Mouse (Mus musculus): ENCODE results near the gene Ksr1. TPM values are rescaled to one million over a fixed set of nuclear protein-coding genes. Genes with fewer than 3 reads are reported as not detected.

The Ksr1 gene
- polyA plus RNA-seq, 1 experiment = 106 TPM

- Histone ChIP-seq H3K4me3 (ENCODE audit: low read depth, low read length) (no peak overlapping the region), H3K36me3 (ENCODE audit: control insufficient read depth, insufficient read depth, low read length) (peaks cover 39% of the 10 kb centered on the region), H3K4me1 (ENCODE audit: control insufficient read depth, insufficient read depth, insufficient read length, low read length) (0 out of 2 replicates have a peak, but pooled peaks cover 2% of the 10 kb centered on the region), H3K27me3 (ENCODE audit: control insufficient read depth, insufficient read depth, low read length) (no peaks in the 10 kb centered on the region), H3K27ac (ENCODE audit: insufficient read depth, low read depth, low read length) (no peak overlapping the region)
- WGBS = 78% methylated on average over 7 of the region's 7 CpGs
- TF ChIP-seq POLR2A (IDR thresholded peaks at IDR 0.05; ENCODE audit: low read depth, low read length) (no peak), CTCF (IDR thresholded peaks at IDR 0.05; ENCODE audit: extremely low read depth, insufficient read length, insufficient replicate concordance, low read depth, low read length) (no peak)
Observed at GRCm38 (mm10) chr11:79071082-79071972, 74.9 kb downstream of the Ksr1 start.

GRCm38 (mm10) chr11:79069453-79070153 is 76.6 kb downstream of the Ksr1 start:
- no peaks in the 10 kb centered on the region for H3K27me3 ChIP-seq (ENCODE audit: control insufficient read depth, insufficient read depth, low read length)
- TF ChIP-seq CTCF (IDR thresholded peaks at IDR 0.05; ENCODE audit: extremely low read depth, insufficient read length, insufficient replicate concordance, low read depth, low read length) (no peak), POLR2A (IDR thresholded peaks at IDR 0.05; ENCODE audit: low read depth, low read length) (no peak)
- no peak overlapping the region for H3K27ac ChIP-seq (ENCODE audit: insufficient read depth, low read depth, low read length)
- WGBS = 72% methylated on average over 9 of the region's 10 CpGs
- peaks cover 8% of the 10 kb centered on the region; the same call in 1 of the 2 replicates for H3K4me1 ChIP-seq (ENCODE audit: control insufficient read depth, insufficient read depth, insufficient read length, low read length)
- H3K36me3 ChIP-seq (ENCODE audit: control insufficient read depth, insufficient read depth, low read length) = peaks cover 39% of the 10 kb centered on the region
- no peak overlapping the region for H3K4me3 ChIP-seq (ENCODE audit: low read depth, low read length)

GRCm38 (mm10) chr11:79067172-79067571 is 79.0 kb downstream of the Ksr1 start:
- no peak for TF ChIP-seq POLR2A (IDR thresholded peaks at IDR 0.05; ENCODE audit: low read depth, low read length)
- TF ChIP-seq CTCF (IDR thresholded peaks at IDR 0.05; ENCODE audit: extremely low read depth, insufficient read length, insufficient replicate concordance, low read depth, low read length) = no peak
- Histone ChIP-seq H3K27ac (ENCODE audit: insufficient read depth, low read depth, low read length) (no peak overlapping the region), H3K36me3 (ENCODE audit: control insufficient read depth, insufficient read depth, low read length) (peaks cover 29% of the 10 kb centered on the region), H3K27me3 (ENCODE audit: control insufficient read depth, insufficient read depth, low read length) (no peaks in the 10 kb centered on the region), H3K4me3 (ENCODE audit: low read depth, low read length) (no peak overlapping the region), H3K4me1 (ENCODE audit: control insufficient read depth, insufficient read depth, insufficient read length, low read length) (peaks cover 6% of the 10 kb centered on the region)
- WGBS = 91% methylated on average over 4 of the region's 4 CpGs

GRCm38 (mm10) chr11:79066191-79066530 is 80.0 kb downstream of the Ksr1 start:
- Histone ChIP-seq H3K4me3 (ENCODE audit: low read depth, low read length) (no peak overlapping the region), H3K27ac (ENCODE audit: insufficient read depth, low read depth, low read length) (no peak overlapping the region), H3K36me3 (ENCODE audit: control insufficient read depth, insufficient read depth, low read length) (peaks cover 23% of the 10 kb centered on the region), H3K4me1 (ENCODE audit: control insufficient read depth, insufficient read depth, insufficient read length, low read length) (peaks cover 9% of the 10 kb centered on the region), H3K27me3 (ENCODE audit: control insufficient read depth, insufficient read depth, low read length) (no peaks in the 10 kb centered on the region)
- 86% methylated on average over 2 of the region's 2 CpGs for WGBS
- no peak for TF ChIP-seq POLR2A (IDR thresholded peaks at IDR 0.05; ENCODE audit: low read depth, low read length)
- TF ChIP-seq CTCF (IDR thresholded peaks at IDR 0.05; ENCODE audit: extremely low read depth, insufficient read length, insufficient replicate concordance, low read depth, low read length) = no peak

- TF ChIP-seq POLR2A (IDR thresholded peaks at IDR 0.05; ENCODE audit: low read depth, low read length) (no peak), CTCF (IDR thresholded peaks at IDR 0.05; ENCODE audit: extremely low read depth, insufficient read length, insufficient replicate concordance, low read depth, low read length) (no peak)
- Histone ChIP-seq H3K27me3 (ENCODE audit: control insufficient read depth, insufficient read depth, low read length) (no peaks in the 10 kb centered on the region), H3K27ac (ENCODE audit: insufficient read depth, low read depth, low read length) (no peak overlapping the region), H3K4me3 (ENCODE audit: low read depth, low read length) (no peak overlapping the region), H3K4me1 (ENCODE audit: control insufficient read depth, insufficient read depth, insufficient read length, low read length) (peaks cover 9% of the 10 kb centered on the region), H3K36me3 (ENCODE audit: control insufficient read depth, insufficient read depth, low read length) (peaks cover 23% of the 10 kb centered on the region)
- WGBS = 77% methylated on average over 11 of the region's 11 CpGs
Observed at GRCm38 (mm10) chr11:79065463-79066190, 80.6 kb downstream of the Ksr1 start.

- Histone ChIP-seq H3K36me3 (ENCODE audit: control insufficient read depth, insufficient read depth, low read length) (peaks cover 20% of the 10 kb centered on the region), H3K4me1 (ENCODE audit: control insufficient read depth, insufficient read depth, insufficient read length, low read length) (peaks cover 14% of the 10 kb centered on the region), H3K27me3 (ENCODE audit: control insufficient read depth, insufficient read depth, low read length) (no peaks in the 10 kb centered on the region), H3K4me3 (ENCODE audit: low read depth, low read length) (no peak overlapping the region), H3K27ac (ENCODE audit: insufficient read depth, low read depth, low read length) (no peak overlapping the region)
- TF ChIP-seq CTCF (IDR thresholded peaks at IDR 0.05; ENCODE audit: extremely low read depth, insufficient read length, insufficient replicate concordance, low read depth, low read length) = no peak
- 87% methylated on average over 8 of the region's 8 CpGs for WGBS
Observed at GRCm38 (mm10) chr11:79064311-79064710, 81.9 kb downstream of the Ksr1 start.
